ENCODE assay signal across 7 mouse cellular contexts in genomic region chr12:69362388-69362787, GRCm38 (mm10). TPM values are rescaled to one million over a fixed set of nuclear protein-coding genes. Genes with fewer than 3 reads are reported as not detected.
DNase-seq lines count a peak whose midpoint lies in the region; ATAC-seq and TF ChIP-seq lines count a peak whose summit lies in the region.

No protein-coding gene starts in this region.

- H3K9ac ChIP-seq in embryonic facial prominence, embryonic 15.5 days = no peak overlapping the region
- no peak overlapping the region for H3K9ac ChIP-seq in limb, embryonic 13.5 days

- H3K36me3 ChIP-seq in spleen, adult 2 months (ENCODE audit: control insufficient read depth, insufficient read depth, low read length) = no peaks in the 10 kb centered on the region
- H3K36me3 ChIP-seq in embryonic facial prominence, embryonic 15.5 days = no peaks in the 10 kb centered on the region
- no peaks in the 10 kb centered on the region for H3K36me3 ChIP-seq in limb, embryonic 13.5 days

- H3K27me3 ChIP-seq in spleen, adult 2 months (ENCODE audit: control insufficient read depth, insufficient read depth, low read length) = no peaks in the 10 kb centered on the region
- H3K27me3 ChIP-seq in embryonic facial prominence, embryonic 15.5 days = no peaks in the 10 kb centered on the region
- no peaks in the 10 kb centered on the region for H3K27me3 ChIP-seq in limb, embryonic 13.5 days

- no peak for ATAC-seq in embryonic facial prominence, embryonic 15.5 days (ENCODE audit: insufficient number of reproducible peaks, low FRiP score, low TSS enrichment, low read depth)
- ATAC-seq in limb, embryonic 13.5 days (ENCODE audit: low FRiP score, low read depth) = no peak

- no peaks in the 10 kb centered on the region for H3K9me3 ChIP-seq in embryonic facial prominence, embryonic 15.5 days (replicated peaks)
- H3K9me3 ChIP-seq in limb, embryonic 13.5 days = no peaks in the 10 kb centered on the region

- no peak for TF ChIP-seq POLR2A in spleen, adult 2 months (IDR thresholded peaks at IDR 0.05; ENCODE audit: low read depth, low read length)

- WGBS in spleen, adult 2 months = 55% methylated on average over 4 of the region's 4 CpGs
- WGBS in embryonic facial prominence, embryonic 15.5 days = 55% methylated on average over 4 of the region's 4 CpGs
- 51% methylated on average over 4 of the region's 4 CpGs for WGBS in limb, embryonic 13.5 days

- DNase-seq in spleen, adult 2 months (ENCODE audit: low read depth in 1 of 2, low spot score in 2 of 2) = no peak
- DNase-seq in spleen, postnatal 4 days (ENCODE audit: low spot score in 2 of 2) = no peak
- peak; percentile 31 for DNase-seq in thymus, postnatal 4 days
- DNase-seq in right cerebral cortex, postnatal 36 days (ENCODE audit: low spot score in 2 of 2) = no peak
- no peak for DNase-seq in urinary bladder, adult 2 months (ENCODE audit: low spot score)

- H3K4me1 ChIP-seq in spleen, adult 2 months (ENCODE audit: control insufficient read depth, insufficient read depth, insufficient read length) = peaks cover 3% of the 10 kb centered on the region; the same call in 1 of the 2 replicates
- peaks cover 9% of the 10 kb centered on the region; the same call in 1 of the 2 replicates for H3K4me1 ChIP-seq in embryonic facial prominence, embryonic 15.5 days
- H3K4me1 ChIP-seq in limb, embryonic 13.5 days = peaks cover 14% of the 10 kb centered on the region

- TF ChIP-seq CTCF in spleen, adult 2 months (IDR thresholded peaks at IDR 0.05; ENCODE audit: extremely low read depth, insufficient read depth, insufficient read length, insufficient replicate concordance) = no peak

- peak overlapping the region; percentile 42; the same call in 1 of the 2 replicates for H3K27ac ChIP-seq in spleen, adult 2 months (ENCODE audit: insufficient read depth, low read length)
- peak overlapping the region; percentile 94 for H3K27ac ChIP-seq in embryonic facial prominence, embryonic 15.5 days (replicated peaks)
- H3K27ac ChIP-seq in limb, embryonic 13.5 days = peak overlapping the region; percentile 98; the same call in 1 of the 2 replicates

- H3K4me3 ChIP-seq in spleen, adult 2 months (ENCODE audit: extremely low read depth, insufficient read depth, insufficient read length) = no peak overlapping the region
- peak overlapping the region; percentile 51 for H3K4me3 ChIP-seq in embryonic facial prominence, embryonic 15.5 days (replicated peaks)
- peak overlapping the region; percentile 48; the same call in 1 of the 2 replicates for H3K4me3 ChIP-seq in limb, embryonic 13.5 days

- H3K4me2 ChIP-seq in embryonic facial prominence, embryonic 15.5 days (replicated peaks) = peak overlapping the region; percentile 58
- peak overlapping the region; percentile 72 for H3K4me2 ChIP-seq in limb, embryonic 13.5 days (replicated peaks)

RNA-seq across cellular contexts. Expression of gene Nemf, which starts 5.4 kb away (rescaled TPM):
- polyA plus RNA-seq in spleen, adult 2 months (2012; rRNA removed) = 2.3 and 2.6 TPM in 2 replicates
- polyA plus RNA-seq in embryonic facial prominence, embryonic 15.5 days (2015; fragmentation: Nextera tagmentation; extraction: Ambion mirVana) = 92.5 and 95.0 TPM in 2 replicates
- 103 and 108 TPM in 2 replicates for polyA plus RNA-seq in limb, embryonic 13.5 days (2015; fragmentation: Nextera tagmentation; extraction: Ambion mirVana)
- 28.8 and 32.1 TPM in 2 replicates for polyA plus RNA-seq in urinary bladder, adult 2 months (2012; rRNA removed)

RNA-seq across cellular contexts. Expression of gene Arf6, which starts 9.6 kb away (rescaled TPM):
- polyA plus RNA-seq in spleen, adult 2 months (2012; rRNA removed) = 182 and 253 TPM in 2 replicates
- 71.4 and 78.4 TPM in 2 replicates for polyA plus RNA-seq in embryonic facial prominence, embryonic 15.5 days (2015; fragmentation: Nextera tagmentation; extraction: Ambion mirVana)
- polyA plus RNA-seq in limb, embryonic 13.5 days (2015; fragmentation: Nextera tagmentation; extraction: Ambion mirVana) = 45.6 and 45.9 TPM in 2 replicates
- polyA plus RNA-seq in urinary bladder, adult 2 months (2012; rRNA removed) = 73.3 and 73.5 TPM in 2 replicates

RNA-seq across cellular contexts. Expression of gene Gm9887, which starts 9.9 kb away (rescaled TPM):
- 3.0 and 5.6 TPM in 2 replicates for polyA plus RNA-seq in spleen, adult 2 months (2012; rRNA removed)
- 2.8 and 4.0 TPM in 2 replicates for polyA plus RNA-seq in embryonic facial prominence, embryonic 15.5 days (2015; fragmentation: Nextera tagmentation; extraction: Ambion mirVana)
- polyA plus RNA-seq in limb, embryonic 13.5 days (2015; fragmentation: Nextera tagmentation; extraction: Ambion mirVana) = 1.0 and 1.4 TPM in 2 replicates
- polyA plus RNA-seq in urinary bladder, adult 2 months (2012; rRNA removed) = 0.69 TPM in 2 replicates

Comparison
In these comparisons a context has a peak if more than half of its experiments do, and no peak if none do; other contexts are left out.
1. H3K27ac ChIP-seq: peak in every context shown above with its lines; median percentile 98 in limb, embryonic 13.5 days; 94 in embryonic facial prominence, embryonic 15.5 days; 42 in spleen, adult 2 months.